Mouse (Mus musculus) cerebellum, postnatal 36 days (tissue): ENCODE results near the gene Grm1.

Experiments used
- DNase-seq, 2 experiments: peaks; one replicate each; pipeline ENCODE4 v3.0.0; 2021 to 2022; ENCODE audit warnings: mixed read lengths in 2 of 2

The Grm1 gene

GRCm38 (mm10) chr10:10827308-10827707 is 254.8 kb downstream of the Grm1 start:
- peak in 1 of 2 experiments; percentile 34 for DNase-seq

DNA sequence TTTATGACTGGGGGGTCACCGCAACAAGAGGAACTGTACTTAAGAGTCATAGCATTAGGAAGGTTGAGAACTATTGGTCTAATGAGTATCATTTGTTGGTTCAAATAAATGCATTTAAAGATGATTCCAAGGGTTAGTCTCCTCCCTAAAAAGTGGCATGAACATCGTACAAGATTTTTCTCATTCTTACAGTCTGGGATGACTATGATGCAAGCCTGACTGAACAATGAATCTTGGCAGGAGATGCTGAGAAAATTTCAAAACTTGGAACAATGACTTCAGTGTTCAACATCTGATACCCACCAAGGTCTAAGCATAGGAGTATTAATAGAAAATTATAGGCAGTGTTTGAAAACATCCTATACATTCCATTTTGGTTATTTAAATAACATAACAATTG is 264.1 kb downstream of the Grm1 start:
- DNase-seq: no peak

GRCm38 (mm10) chr10:10814631-10815216 is 267.4 kb downstream of the Grm1 start:
- no peak for DNase-seq

DNA sequence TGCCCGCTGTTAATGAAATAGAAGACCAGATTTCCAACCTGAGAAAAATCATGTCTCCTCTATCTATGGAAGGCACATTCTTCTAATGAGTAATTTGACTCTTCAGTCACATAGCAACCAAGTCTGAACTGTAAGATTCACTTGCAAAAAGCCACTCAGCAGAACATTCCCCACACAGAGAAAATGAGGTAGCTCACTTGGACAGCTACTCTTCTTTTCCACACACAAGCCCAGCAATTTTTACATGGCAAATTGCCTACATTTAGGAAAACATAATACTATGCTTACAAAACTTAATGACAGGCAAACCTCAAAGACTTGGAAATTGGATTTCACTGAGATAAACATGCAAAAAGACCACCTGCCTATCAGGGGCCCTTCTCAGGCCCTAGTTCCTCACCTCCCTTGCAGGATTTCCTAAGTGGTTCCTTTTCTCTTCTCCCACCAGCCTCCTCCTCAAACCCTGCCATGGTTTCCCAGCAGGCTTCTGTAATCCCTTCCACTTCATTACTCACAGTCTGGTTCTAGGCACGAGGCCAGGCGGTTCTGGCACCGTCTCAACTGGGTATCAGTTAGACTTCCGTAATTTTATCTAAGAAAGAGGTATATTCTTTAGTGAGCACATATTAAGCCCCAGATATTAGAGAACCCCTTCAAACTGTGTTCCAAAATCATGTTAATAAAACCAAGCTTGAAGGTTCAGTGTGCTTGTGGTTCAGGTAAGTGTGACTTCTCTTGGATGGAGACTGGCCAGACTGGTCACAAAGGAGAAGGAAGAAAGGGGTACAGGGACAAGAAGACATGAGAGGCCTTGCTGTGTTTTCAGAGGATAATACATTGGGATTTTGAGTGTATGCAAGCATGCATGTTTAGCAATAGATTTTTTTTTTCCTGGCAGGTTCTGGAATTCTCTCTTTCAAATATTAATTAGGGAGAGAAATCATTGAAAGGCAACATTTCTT is 269.1 kb downstream of the Grm1 start:
- peak; percentile 94 to 98 for DNase-seq

- no peak for DNase-seq
Measured at GRCm38 (mm10) chr10:10809777-10810176, 272.4 kb downstream of the Grm1 start.

DNA sequence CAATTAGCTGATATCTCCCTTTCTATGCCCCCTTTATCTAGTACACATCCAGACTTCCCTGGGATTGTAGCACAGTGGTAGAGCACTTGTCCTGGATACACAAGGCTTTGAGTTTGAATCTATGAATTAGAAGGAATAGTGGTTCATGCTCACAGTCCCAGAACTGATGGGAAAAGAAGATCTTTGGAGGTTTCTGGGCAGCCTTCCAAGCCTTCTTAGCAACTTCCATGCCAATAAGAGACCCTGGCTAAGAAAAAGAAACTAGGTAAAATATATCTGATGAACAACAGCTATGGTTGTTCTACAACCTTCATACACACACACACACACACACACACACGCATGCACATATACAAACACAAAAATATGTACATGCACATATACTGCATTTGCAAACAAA is 286.8 kb downstream of the Grm1 start:
- DNase-seq: no peak

- DNase-seq: peak; percentile 58 to 59
Measured at GRCm38 (mm10) chr10:10790458-10790857, 291.7 kb downstream of the Grm1 start.

DNA sequence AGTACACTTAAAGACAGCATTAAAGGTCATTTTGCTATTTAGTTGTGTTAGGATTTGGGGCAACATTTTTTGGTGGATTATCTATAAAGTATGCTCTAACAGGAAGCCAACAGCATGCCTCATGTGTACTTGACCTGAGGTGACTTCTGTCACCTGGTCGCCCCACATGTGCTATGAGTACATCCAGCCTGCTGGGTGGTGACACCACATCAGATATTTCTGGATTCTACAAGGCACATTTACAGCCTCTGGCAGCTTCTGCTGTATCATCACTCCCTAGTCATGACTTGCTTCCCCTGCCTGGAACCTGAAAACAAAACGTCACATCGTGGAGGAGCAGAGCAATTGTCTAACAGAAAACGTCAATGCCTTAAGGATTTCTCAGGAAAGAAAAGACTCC is 292.2 kb downstream of the Grm1 start:
- no peak for DNase-seq

DNA sequence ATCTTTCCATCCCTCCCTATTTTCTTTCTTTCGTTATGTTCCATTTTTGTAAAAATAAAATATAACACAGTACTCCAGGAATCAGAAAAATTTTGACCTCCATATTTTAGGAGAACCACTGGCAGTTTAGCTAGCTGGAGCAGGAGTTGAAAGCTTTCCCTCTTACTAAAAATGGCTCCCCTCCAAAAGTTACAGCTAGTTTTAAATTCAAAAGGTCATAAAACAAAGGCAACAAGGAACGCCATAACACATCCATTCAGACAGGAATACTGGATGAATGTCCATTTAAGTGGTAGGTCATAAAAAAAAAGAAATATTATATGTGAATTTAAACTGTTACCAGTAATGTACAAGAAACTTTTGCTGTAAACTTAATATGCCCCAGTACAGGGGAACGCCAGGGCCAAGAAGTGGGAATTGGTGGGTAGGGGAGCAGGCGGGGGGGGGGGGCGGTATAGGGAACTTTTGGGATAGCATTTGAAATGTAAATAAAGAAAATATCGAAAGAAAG is 294.2 kb downstream of the Grm1 start:
- no peak for DNase-seq

DNA sequence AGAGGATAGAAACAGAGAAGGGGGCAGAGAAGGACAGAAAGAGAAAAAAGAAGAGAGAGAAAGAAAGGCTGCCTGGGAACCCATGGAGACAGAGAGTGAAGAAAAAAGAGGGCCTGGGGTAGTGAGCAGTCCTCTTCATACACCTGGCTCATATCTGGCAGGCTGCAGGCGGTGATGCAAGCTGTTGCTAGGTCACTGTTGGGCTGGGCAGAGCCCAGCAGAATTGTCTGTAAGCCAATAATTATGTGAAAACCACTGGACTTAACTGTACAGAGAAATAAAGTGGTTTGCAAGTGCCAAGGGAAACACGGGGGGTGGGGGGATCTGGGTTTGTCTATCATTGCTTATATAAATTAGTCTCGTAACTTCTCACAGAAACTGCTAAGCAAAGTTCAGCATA is 297.0 kb downstream of the Grm1 start:
- DNase-seq: no peak

DNA sequence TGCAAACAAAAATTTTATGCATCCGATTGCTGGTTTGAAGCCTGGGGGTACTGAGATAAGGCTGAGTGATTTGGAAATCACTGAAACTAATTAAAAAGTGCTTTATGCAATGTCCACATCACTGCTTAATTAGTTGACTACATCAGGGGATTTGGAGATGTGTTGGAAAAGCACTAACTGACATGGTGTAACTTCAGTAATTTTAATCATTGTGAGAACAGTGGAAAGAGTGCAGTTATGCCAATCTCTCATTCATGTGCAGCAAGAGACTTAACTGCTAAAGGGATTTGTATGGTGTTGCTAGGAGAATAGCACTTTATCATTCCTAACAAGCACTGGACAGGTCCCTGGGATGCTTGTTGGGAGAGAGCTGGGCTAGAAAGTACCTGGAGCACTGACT is 307.3 kb downstream of the Grm1 start:
- DNase-seq: no peak

GRCm38 (mm10) chr10:10763015-10763414 is 319.1 kb downstream of the Grm1 start:
- no peak for DNase-seq

- DNase-seq: no peak
Measured at GRCm38 (mm10) chr10:10761274-10761673, 320.9 kb downstream of the Grm1 start.

GRCm38 (mm10) chr10:10760801-10761200 is 321.4 kb downstream of the Grm1 start:
- DNase-seq: no peak

DNA sequence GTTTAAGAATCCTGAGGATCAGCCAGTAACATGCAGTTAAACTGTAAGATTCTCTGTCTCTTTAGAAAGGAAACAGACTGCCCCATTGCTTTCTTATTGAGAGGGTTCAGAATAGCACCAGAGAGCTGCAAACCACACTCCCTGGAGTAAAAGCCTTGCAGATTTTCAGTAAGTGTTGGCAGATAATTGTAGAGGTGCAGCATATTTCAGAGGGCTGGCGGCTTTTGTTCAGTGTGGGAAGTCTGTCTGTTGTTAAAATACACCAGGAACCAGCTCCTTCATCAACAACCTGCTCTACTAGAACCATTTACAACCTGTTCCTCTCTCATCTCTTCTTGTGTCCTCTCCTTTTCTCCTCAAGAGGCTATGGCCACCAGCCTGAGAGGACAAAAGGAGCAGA is 331.1 kb downstream of the Grm1 start:
- no peak for DNase-seq

GRCm38 (mm10) chr10:10744097-10744496 is 338.1 kb downstream of the Grm1 start:
- no peak for DNase-seq

DNA sequence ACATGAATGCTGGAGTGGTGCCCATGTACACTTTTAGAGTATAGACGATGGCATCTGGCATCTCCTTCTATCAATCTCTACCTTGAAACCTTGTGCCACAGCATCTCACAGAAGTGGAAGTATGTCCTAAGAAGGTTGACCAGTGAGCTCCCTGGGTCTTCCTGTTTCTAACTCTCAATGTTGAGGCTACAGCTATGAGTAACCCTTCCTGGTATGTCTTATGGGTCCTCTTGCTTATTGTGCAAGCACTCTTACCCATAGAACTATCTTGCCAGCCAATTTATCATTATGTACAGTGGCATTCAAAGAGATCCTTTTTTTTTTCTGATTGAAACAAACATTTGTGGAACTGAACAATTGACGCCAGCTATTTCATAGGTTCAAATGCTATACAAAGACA is 340.0 kb downstream of the Grm1 start:
- no peak for DNase-seq

GRCm38 (mm10) chr10:10741314-10741713 is 340.8 kb downstream of the Grm1 start:
- no peak for DNase-seq

- DNase-seq: no peak
Measured at GRCm38 (mm10) chr10:10740729-10741128, 341.4 kb downstream of the Grm1 start.

DNA sequence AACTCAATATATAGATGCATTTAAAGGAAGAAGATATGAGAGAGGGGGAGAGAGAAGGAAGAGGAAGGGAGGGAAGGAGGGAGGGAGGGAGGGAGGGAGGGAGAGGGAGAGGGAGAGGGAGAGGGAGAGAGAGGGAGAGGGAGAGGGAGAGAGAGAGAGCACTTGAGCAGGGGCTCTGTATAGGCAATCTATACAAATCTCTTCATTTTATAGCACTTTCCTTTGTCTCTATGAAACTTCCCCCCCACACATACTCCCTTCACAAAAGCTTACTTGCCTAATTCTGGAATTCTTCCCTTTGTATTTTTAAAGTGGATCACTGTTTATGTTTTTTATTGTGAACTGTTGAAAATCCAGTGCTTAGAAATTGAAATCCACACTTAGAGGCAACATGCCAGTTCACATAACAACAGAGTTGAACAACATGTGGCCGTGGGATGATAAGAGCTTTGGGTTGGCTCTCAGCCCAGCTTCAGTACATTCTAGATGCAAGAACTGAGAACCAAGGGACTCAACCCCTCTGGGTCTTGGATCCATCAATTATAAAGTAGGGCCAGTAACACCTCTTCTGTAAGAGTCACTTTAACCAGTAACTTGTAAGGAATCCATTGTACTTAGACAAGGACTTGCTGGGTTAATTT is 345.0 kb downstream of the Grm1 start:
- no peak for DNase-seq

DNA sequence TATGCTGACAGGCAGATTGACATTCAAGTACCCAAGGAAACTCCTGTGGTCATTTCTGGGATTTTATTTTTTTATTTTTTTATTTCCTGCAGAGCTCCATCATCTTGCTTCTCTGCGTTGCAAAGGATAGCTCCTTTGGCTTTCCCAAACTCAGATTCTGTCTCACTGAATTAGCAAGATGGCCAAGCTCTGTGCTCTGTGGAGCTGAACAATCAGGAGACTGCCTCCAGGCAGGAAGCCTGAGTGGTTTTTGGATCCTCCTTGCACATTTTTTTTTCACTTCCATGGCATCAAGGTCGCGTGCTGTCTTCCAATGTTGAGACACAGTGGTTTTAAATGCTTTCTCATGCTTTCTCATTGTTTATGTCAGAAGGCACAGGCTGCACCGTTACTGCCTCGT is 347.6 kb downstream of the Grm1 start:
- DNase-seq: peak in 1 of 2 experiments; percentile 36

- DNase-seq: no peak
Measured at GRCm38 (mm10) chr10:10733092-10733491, 349.1 kb downstream of the Grm1 start.

- DNase-seq: no peak
Measured at GRCm38 (mm10) chr10:10726501-10726900, 355.7 kb downstream of the Grm1 start.

GRCm38 (mm10) chr10:10710837-10711236 is 371.3 kb downstream of the Grm1 start:
- DNase-seq: peak; percentile 82 to 87
